Mouse (Mus musculus) frontal cortex, postnatal 14 days (tissue): ENCODE measurements at regions not wholly inside any gene's neighbourhood (a gene's known extent, or its start where the extent isn't known, plus 50 kb on each side); places are given as distances from the start of the nearest gene placed in this dataset.

ENCODE experiments used
- DNase-seq, 2 experiments: peaks; one replicate each; pipeline ENCODE4 v3.0.0; 2022; ENCODE audit warnings: low spot score in 2 of 2

DNA sequence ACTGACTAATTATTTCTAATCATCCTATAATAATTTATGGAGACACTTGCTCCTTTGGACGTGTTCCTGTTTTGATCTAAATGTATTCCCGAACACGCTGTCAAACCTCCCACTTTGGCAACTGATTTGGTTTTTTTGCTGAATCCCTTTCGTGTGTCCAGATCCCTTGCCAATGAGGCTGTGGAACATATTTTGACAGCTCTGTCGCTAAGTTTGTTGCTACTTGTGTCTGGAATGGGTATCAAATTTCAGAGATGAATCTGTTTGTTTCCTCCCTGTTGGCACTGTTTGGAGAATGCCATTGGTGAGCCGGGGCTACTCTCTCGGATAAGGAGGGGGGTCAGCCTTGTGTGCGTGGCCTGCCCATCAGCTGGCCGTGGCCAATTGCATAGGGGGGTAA lies 277.2 kb upstream of the Tshz3 start:
- peak in 1 of 2 experiments; percentile 8 for DNase-seq

DNA sequence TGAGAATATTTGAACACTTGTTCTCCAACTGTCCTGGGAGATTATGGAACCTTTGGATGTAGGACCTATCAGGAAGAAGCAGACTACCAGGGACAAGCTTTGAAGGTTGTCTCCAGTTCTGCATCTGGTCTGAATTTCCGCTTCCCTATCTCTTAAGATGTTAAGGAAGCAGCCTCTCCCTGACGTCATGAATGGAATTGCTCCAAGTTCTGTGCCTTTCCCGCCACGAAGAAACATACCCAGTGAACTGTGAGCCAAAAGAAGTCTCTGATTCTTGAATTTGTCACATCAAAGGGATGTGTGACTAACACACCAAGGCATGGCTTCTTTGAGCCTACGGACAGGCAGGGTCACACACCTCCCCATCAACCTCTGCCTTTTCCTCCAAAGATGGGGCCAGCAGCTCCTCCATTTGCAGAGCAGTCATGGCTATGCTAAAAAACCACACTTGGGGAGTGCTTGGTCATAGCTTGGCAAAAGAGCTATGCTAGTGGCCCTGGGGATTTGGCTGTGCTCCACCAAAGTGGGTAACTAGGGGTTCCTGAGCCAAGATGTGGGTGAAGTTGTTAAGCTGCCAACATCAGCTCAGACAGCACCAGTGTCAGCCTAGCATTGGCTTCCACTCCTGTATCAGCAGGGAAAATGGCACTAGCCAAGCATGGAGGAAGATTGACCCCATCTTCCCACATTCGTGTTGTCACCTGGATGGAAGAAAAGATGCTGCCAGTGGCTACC lies 248.6 kb upstream of the Tshz3 start:
- DNase-seq: peak; percentile 9 to 19

DNA sequence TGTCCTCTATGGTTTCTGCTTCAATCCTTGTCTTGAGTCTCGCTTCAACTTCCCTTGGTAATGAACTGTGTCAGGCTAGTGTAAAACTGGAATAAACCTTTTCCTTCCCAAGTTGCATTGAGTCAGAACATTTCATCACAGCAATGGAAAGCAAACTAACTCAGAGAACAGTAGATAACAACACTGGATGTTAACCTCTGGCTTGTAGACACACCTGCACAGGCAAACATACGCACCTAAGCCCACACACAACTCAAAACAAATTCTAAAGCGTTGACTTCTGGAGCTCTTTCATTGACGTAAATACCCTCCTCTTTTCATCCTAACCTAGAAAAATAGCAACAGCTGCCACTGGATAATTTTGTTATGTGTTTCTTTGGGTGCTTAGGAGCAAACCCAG lies 244.1 kb upstream of the Tshz3 start:
- DNase-seq: no peak

DNA sequence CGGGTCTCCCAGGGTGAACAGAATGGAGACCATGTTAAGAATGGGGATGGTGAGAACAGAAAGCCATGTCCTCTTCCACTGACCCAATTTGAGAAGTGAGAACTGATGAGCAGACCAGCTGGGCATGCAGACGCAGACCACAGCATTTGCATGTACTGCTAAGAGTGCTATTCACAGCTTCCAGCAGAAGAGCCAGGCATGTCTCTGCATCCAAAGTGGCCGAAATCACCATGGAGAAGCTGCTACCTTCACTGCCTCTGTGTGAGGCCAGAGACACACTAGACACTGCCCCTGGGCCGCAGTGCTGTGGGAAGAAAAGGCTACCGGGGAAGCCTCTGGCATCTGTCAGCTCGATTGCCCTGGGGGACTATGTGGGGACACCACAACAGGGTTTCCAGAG lies 241.8 kb upstream of the Tshz3 start:
- DNase-seq: peak in 1 of 2 experiments; percentile 13

DNA sequence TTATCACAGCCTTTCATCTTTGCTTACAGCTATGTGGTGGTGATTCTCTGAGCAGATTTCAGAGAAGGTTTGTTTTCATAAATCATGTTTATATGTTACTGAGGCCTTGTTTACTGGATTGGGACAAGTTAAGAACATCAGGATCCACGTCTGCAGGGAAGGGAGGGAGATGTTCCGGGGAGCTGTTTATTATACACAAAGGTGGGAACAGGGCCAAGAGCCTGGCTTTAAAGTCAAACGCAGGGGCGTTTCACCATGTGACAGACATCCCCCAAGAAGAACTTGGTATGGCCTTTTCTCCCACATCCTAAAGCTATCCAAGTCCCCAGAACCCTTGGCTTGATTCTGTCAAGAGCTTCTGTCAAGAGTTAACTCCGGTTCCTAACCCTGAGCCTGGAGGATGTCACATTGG lies 235.5 kb upstream of the Tshz3 start:
- DNase-seq: no peak

DNA sequence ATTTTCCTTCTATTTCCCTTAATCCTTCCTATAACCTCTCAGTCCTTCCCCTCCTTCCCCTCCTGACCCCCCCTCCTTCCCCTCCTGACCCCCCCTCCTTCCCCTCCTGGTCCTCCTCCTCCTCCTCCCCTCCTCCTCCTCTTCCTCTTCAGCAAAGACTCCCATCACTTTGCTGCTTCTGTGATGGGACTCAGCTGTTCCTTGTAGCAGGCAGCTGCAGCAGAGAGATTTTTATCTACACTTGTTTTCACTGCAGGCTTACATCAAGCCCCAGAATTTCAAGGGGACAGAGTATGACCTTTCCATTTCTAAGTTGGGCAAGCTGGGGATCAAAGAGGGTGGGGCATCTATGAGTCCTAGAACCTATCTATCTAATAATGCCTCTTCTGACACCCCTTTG lies 228.5 kb upstream of the Tshz3 start:
- DNase-seq: no peak

DNA sequence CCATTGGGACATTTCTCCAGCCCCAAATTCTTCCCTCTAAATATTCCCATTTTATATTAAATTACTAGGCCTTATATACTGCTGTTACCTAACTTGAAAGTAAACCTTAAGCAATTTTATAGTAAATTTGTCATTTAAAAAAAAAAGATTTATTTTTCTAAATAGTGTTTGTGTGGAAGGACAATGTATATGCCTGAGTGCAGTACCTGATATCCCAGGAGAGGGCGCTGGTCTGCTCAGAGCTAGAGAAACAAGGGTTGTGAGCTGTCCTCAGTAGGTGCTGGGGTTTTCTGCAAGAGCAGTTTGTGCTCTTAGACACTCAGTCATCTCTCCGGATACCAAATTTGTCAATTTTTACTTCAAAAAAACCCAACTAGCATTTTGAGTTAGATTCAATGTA lies 224.4 kb upstream of the Tshz3 start:
- DNase-seq: no peak

- no peak for DNase-seq
Observed at GRCm38 (mm10) chr7:36476434-36476833, 221.5 kb upstream of the Tshz3 start.

- DNase-seq: no peak
Observed at GRCm38 (mm10) chr7:36476851-36477644, 220.9 kb upstream of the Tshz3 start.

- no peak for DNase-seq
Observed at GRCm38 (mm10) chr7:36488155-36488554, 209.8 kb upstream of the Tshz3 start.

- DNase-seq: no peak
Observed at GRCm38 (mm10) chr7:36491173-36491581, 206.7 kb upstream of the Tshz3 start.

- no peak for DNase-seq
Observed at GRCm38 (mm10) chr7:36504010-36504875, 193.7 kb upstream of the Tshz3 start.

- no peak for DNase-seq
Observed at GRCm38 (mm10) chr7:36507895-36508431, 190.0 kb upstream of the Tshz3 start.

DNA sequence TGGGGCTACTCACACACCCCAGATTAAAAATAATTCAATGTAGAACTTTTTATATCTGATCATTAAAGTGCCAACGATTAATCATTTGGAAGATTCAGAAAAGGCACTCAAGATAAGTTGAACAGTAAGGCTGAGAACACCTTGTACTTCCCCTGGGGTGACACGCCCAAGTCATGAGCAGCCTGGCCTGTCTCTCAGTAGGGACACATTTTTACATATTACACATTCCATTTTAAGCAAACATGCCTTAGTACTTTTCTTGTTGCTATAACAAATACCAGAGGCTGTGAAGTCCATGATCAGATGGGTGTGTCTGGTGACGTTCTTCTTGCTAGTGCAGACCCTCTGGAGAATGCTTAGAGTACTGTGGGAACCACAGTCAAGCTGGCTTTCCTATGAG lies 184.2 kb upstream of the Tshz3 start:
- DNase-seq: no peak

DNA sequence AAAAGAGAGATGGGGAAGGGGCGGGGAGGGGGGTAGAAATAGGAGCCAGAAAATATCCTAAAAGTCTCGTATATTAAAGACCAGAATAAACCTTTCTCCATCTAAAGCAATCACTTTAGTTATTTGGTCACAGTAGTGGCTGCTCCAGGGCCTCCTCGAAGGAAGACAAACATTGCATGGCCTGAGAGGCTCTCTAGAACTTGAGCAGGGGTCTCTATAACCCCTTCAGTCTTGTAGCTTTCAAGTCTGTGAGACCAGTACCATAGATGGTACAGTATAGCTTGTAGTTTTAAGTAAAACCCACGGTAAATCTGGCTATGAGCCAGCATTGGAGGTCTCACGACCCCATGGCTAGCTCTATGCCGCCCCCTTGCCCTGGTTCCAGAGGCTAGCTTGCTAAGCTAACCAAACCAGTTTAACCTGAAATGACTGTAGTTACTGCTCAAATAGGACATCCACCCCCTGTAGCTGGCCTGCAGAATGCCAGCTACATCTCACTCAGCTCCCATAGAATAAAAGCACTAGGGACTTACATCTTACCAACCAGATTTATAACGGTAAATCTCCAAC lies 181.7 kb upstream of the Tshz3 start:
- DNase-seq: no peak

DNA sequence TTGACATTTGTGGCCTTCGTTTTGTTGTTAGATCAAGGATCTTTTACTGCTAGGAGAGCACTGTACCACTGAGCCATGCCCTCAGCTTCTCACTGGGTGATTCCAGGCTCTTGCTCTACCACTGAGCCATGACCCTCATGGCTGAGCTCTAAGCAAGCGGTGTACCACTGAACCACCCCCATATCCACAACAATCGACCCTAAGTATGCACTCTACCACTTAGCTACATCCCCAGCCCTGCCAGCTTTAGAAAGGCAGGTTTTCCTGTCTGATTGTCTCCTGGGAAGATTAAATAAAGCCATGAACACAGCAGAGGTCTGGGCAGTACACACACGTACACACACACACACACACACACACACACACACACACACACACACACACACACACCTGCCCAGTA lies 178.9 kb upstream of the Tshz3 start:
- no peak for DNase-seq

DNA sequence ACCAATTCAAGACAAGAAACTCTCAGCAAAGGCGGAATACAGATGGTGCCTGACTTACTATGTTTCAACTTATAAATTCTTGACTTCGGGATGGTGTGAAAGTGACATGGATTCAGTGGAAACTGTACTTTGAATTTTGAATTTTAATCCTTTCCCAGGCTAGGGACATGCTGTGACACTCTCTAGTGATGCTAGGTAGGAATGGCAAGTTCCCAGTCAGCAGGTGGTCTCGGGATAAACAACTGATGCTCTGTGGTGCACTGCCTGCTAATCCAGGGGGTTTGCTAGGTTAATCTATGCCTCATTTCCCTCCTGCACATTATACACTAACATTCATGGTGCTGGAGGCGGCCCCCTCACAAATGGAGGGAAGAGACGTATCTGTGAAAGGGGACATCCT lies 175.0 kb upstream of the Tshz3 start:
- DNase-seq: no peak

GRCm38 (mm10) chr7:36526148-36526547 lies 171.8 kb upstream of the Tshz3 start:
- DNase-seq: no peak

DNA sequence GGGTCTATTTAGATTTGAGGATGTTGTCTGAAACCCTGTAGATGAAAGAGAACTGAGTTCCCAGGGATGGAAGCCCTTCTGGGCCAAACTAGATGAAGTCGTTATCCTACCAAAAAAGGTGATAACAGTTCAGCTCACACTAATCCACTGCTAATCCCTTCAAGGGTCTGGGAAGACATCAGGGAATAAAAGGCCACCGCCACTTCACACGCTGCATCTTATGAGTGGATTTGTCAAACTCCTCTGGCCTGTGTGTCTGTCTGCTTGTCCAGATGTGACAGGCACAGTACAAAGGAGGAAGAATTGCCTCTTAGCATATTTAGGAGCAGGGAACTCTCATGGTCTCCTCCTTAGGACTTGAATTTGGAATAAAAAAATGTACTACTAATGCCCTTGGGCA lies 171.2 kb upstream of the Tshz3 start:
- DNase-seq: no peak

DNA sequence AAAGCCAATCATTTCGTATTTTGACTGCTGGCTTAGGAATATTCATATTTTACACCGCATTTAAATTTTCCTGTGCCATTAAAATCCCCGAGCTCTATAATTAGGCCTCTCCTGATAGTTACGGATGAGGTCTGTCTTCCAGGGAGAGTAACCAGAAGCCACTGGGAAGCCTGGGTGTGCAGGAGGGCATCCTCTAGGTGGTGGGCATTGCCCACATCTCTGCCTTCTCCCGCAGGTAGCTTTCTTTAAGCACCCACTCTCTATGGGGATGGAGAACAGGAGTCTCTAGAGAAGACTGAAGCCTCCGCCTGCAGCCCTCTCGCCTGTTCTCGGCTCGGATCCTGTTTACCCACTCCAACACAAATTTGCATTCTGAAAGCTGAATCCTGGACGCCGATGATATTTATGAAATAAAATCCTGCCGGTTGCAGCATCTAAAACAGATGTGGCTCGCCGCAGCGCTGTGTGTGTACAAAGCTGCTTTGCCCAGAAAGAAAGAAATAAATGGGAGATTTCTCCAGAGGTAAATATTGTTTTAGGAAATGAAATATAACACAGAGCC lies 168.3 kb upstream of the Tshz3 start:
- peak in 1 of 2 experiments; percentile 14 for DNase-seq

DNA sequence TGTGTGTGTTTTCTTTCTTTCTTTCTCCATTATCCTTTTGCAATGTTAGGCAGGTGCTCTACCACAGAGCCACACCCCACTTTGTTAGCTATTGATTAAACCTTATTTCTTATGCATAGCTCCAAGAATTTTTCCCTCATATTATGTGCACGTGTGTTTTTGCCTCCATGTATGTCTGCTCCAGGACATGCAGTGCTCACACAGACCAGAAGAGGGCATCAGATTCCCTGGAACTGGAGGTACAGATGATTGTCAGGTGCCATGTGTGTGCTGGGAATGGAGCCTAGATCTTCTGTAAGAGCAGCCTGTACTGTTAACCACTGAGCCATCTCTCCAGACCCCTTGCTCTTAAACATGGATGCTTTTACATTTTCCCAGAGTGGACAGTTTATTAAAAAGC lies 166.4 kb upstream of the Tshz3 start:
- no peak for DNase-seq
